Mouse (Mus musculus) stomach, embryonic 14.5 days (tissue): ENCODE results near the gene Pygo1. TPM values are rescaled to one million over a fixed set of nuclear protein-coding genes. Genes with fewer than 3 reads are reported as not detected.

Experiments
- ATAC-seq: fragments of 200-750 bp; cut with Nextera tagmentation; 2 replicates; pipeline ENCODE4 v1.8.0; 2017; ENCODE audit warnings: low read depth, moderate TSS enrichment; ENCODE audit not compliant: insufficient number of reproducible peaks, insufficient read depth, low FRiP score
- H3K27ac ChIP-seq: fragments of 300-500 bp; sonication (generic); 2 replicates; pipeline ENCODE4 v1.5.1; 2014; ENCODE audit warnings: mild to moderate bottlenecking, low read length, moderate library complexity, mixed read lengths
- H3K27me3 ChIP-seq: fragments of 300-500 bp; sonication (generic); 2 replicates; pipeline ENCODE4 v1.6.1; 2014; ENCODE audit warnings: low read length, control low read depth, mixed read lengths; ENCODE audit not compliant: control insufficient read depth, insufficient read depth
- H3K36me3 ChIP-seq: fragments of 300-500 bp; sonication (generic); 2 replicates; pipeline ENCODE4 v1.6.1; 2014; ENCODE audit warnings: mild to moderate bottlenecking, control low read depth, low read length, moderate library complexity, mixed read lengths; ENCODE audit not compliant: control insufficient read depth, insufficient read depth
- H3K4me1 ChIP-seq: fragments of 300-500 bp; sonication (generic); 2 replicates; pipeline ENCODE4 v1.6.1; 2014; ENCODE audit warnings: low read length, control low read depth, mixed read lengths; ENCODE audit not compliant: control insufficient read depth, insufficient read depth
- H3K4me2 ChIP-seq: fragments of 300-500 bp; sonication (generic); replicated peaks from 2 replicates; pipeline ENCODE4 v1.6.1; 2014; ENCODE audit warnings: low read depth, low read length, control low read depth
- H3K4me3 ChIP-seq: fragments of 300-500 bp; sonication (generic); 2 replicates; pipeline ENCODE4 v1.5.1; 2014; ENCODE audit warnings: low read depth, low read length, control low read depth
- H3K9ac ChIP-seq: fragments of 300-500 bp; sonication (generic); replicated peaks from 2 replicates; pipeline ENCODE4 v1.6.1; 2014; ENCODE audit warnings: low read depth, mild to moderate bottlenecking, control low read depth, low read length, moderate library complexity, mixed read lengths
- H3K9me3 ChIP-seq: fragments of 300-500 bp; sonication (generic); 2 replicates; pipeline ENCODE4 v1.6.1; 2016; ENCODE audit warnings: low read depth, low read length, control low read depth; ENCODE audit not compliant: control insufficient read depth
- WGBS: fragments of 180-500 bp; shearing (Covaris S2); extraction: QIAGEN DNeasy Blood & Tissue Kit; methylation state at CpG from one replicate; pipeline ENCODE4 v1.1.7; 2014; 5-methylcytosine and 5-hydroxymethylcytosine counted together
- polyA plus RNA-seq: library from polyadenylated mRNA; unstranded; fragments of >200 nt; fragmentation: Nextera tagmentation; extraction: Ambion mirVana; gene quantifications from 2 replicates; pipeline ENCODE4 v1.2.1, GENCODE M21; 2014

Gene Pygo1
- polyA plus RNA-seq, 1 experiment from 2014 or later = 7.4 TPM

- H3K9me3 ChIP-seq = no peaks in the 10 kb centered on the region
- H3K27ac ChIP-seq = no peak overlapping the region
- H3K4me1 ChIP-seq = peaks cover 1% of the 10 kb centered on the region; the same call in 1 of the 2 replicates
- ATAC-seq = no peak
- no peaks in the 10 kb centered on the region for H3K27me3 ChIP-seq
- H3K9ac ChIP-seq = no peak overlapping the region
- H3K4me3 ChIP-seq = no peak overlapping the region
- no peak overlapping the region for H3K4me2 ChIP-seq
- 82% methylated on average over 2 of the region's 2 CpGs for WGBS
- no peaks in the 10 kb centered on the region for H3K36me3 ChIP-seq
These were observed 66.0 kb downstream of the Pygo1 start for GRCm38 (mm10) chr9:72991420-72991819.

DNA sequence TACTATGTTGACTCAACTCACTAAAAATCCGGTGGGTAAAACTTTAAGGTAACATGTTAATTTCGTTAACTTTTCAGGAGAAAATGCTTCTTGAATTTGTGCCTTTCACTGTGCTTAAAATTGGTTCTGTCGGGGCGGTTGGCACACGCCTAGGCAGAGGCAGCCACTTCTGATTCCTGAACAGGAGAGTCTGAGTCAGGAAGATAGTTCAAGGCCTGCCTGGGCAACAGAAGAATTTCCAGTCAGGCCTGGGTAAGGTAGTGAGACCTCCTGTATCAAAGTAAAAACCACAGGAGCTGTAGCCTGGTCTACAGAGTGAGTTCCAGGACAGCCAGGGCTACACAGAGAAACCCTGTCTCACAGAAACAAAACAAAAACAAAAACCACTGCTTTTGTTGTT is 67.1 kb downstream of the Pygo1 start:
- Histone ChIP-seq H3K36me3 (no peaks in the 10 kb centered on the region), H3K4me3 (no peak overlapping the region), H3K27ac (no peak overlapping the region), H3K4me2 (no peak overlapping the region), H3K27me3 (no peaks in the 10 kb centered on the region), H3K9ac (no peak overlapping the region), H3K9me3 (no peaks in the 10 kb centered on the region), H3K4me1 (no peaks in the 10 kb centered on the region)
- WGBS = 84% methylated on average over 5 of the region's 5 CpGs
- ATAC-seq = no peak

DNA sequence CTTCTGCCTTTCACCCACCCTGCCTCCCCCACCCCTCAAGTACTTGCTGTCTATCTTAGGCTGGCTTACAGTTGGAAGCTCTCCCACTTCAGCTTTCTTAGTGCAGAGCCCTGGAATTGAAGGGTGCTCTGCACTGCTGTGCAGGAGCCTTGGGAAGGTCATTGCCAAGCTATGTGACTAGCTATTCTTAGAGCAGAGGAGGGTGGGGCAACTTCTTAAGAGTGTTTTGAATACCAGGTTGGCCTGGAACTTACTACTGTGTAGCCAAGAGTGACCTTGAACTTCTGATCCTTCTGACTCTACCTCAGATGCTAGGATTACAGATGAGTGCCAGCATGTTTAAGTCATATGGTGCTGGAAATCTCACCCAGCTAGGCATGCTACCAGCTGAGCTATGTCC is 70.7 kb downstream of the Pygo1 start:
- Histone ChIP-seq H3K9ac (no peak overlapping the region), H3K27ac (no peak overlapping the region), H3K36me3 (no peaks in the 10 kb centered on the region), H3K4me1 (no peaks in the 10 kb centered on the region), H3K27me3 (no peaks in the 10 kb centered on the region), H3K4me2 (no peak overlapping the region), H3K9me3 (no peaks in the 10 kb centered on the region), H3K4me3 (no peak overlapping the region)
- no peak for ATAC-seq

GRCm38 (mm10) chr9:72996806-72997205 is 71.4 kb downstream of the Pygo1 start:
- Histone ChIP-seq H3K9ac (no peak overlapping the region), H3K4me2 (no peak overlapping the region), H3K36me3 (no peaks in the 10 kb centered on the region), H3K9me3 (no peaks in the 10 kb centered on the region), H3K27me3 (no peaks in the 10 kb centered on the region), H3K4me1 (no peaks in the 10 kb centered on the region), H3K27ac (no peak overlapping the region), H3K4me3 (no peak overlapping the region)
- no peak for ATAC-seq
- WGBS = 70% methylated on average over 7 of the region's 7 CpGs

GRCm38 (mm10) chr9:73000487-73000886 is 75.0 kb downstream of the Pygo1 start:
- no peak overlapping the region for H3K4me3 ChIP-seq
- no peaks in the 10 kb centered on the region for H3K4me1 ChIP-seq
- WGBS = 82% methylated on average over 2 of the region's 2 CpGs
- H3K9ac ChIP-seq = no peak overlapping the region
- no peak for ATAC-seq
- H3K27me3 ChIP-seq = no peaks in the 10 kb centered on the region
- H3K4me2 ChIP-seq = no peak overlapping the region
- H3K27ac ChIP-seq = no peak overlapping the region
- no peaks in the 10 kb centered on the region for H3K36me3 ChIP-seq
- H3K9me3 ChIP-seq = no peaks in the 10 kb centered on the region

- no peaks in the 10 kb centered on the region for H3K27me3 ChIP-seq
- H3K27ac ChIP-seq = no peak overlapping the region
- no peak overlapping the region for H3K4me3 ChIP-seq
- H3K9ac ChIP-seq = no peak overlapping the region
- peaks cover 3% of the 10 kb centered on the region; the same call in 1 of the 2 replicates for H3K36me3 ChIP-seq
- H3K9me3 ChIP-seq = no peaks in the 10 kb centered on the region
- WGBS = 86% methylated on average over 13 of the region's 13 CpGs
- no peak for ATAC-seq
- no peaks in the 10 kb centered on the region for H3K4me1 ChIP-seq
- H3K4me2 ChIP-seq = no peak overlapping the region
These were observed 76.0 kb downstream of the Pygo1 start for GRCm38 (mm10) chr9:73001314-73002011.

Other genes starting within 250 kb of the Pygo1 start
- 0.52 and 0.68 TPM in 2 replicates for gene Prtg, start 118.8 kb upstream of the Pygo1 start, polyA plus RNA-seq
- gene Dyx1c1, start 33.1 kb downstream of the Pygo1 start, polyA plus RNA-seq = 0.85 and 1.7 TPM in 2 replicates
- gene Gm44503, start 33.2 kb downstream of the Pygo1 start, polyA plus RNA-seq = not detected in 2 replicates
- gene Ccpg1os, start 59.7 kb downstream of the Pygo1 start, polyA plus RNA-seq = 12.4 and 14.6 TPM in 2 replicates
- 21.6 and 27.4 TPM in 2 replicates for gene Ccpg1, start 59.8 kb downstream of the Pygo1 start, polyA plus RNA-seq
- gene Pigb, start 114.7 kb downstream of the Pygo1 start, polyA plus RNA-seq = 19.1 and 20.0 TPM in 2 replicates
- 5.0 and 5.4 TPM in 2 replicates for gene Rab27a, start 119.2 kb downstream of the Pygo1 start, polyA plus RNA-seq
- gene Khdc3, start 176.2 kb downstream of the Pygo1 start, polyA plus RNA-seq = 0.36 and 0.39 TPM in 2 replicates
- gene Gm20509, start 176.8 kb downstream of the Pygo1 start, polyA plus RNA-seq = not detected in 2 replicates
- gene Rsl24d1, start 187.8 kb downstream of the Pygo1 start, polyA plus RNA-seq = 111 and 114 TPM in 2 replicates